Mouse (Mus musculus) urinary bladder, postnatal 36 days (tissue): ENCODE results near the gene Igf1r.

Experiments used
- DNase-seq, 2 experiments: peaks; one replicate each; pipeline ENCODE4 v3.0.0; 2022; ENCODE audit warnings: low spot score in 2 of 2, mixed read lengths in 1 of 2

The Igf1r gene

DNA sequence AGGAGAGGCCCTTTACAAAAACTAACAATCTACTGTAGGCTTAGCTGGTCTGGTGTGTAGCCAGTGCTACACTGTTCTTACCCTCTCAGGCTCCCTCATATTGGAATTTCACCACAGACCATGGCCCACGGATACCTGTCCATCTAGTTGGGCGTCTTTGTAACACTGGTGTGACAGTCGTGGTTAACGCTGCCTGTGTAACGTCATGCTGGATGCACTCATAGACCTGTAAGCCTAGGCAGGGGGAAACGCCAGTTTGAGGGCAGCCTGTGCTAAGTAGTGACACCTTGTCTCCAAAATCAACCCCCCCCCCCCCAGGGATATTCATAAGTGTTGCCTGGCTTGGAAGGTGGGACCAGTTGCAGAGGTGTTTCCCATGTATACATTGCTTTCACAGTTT, 4.7 kb downstream of the Igf1r start:
- no peak for DNase-seq

DNA sequence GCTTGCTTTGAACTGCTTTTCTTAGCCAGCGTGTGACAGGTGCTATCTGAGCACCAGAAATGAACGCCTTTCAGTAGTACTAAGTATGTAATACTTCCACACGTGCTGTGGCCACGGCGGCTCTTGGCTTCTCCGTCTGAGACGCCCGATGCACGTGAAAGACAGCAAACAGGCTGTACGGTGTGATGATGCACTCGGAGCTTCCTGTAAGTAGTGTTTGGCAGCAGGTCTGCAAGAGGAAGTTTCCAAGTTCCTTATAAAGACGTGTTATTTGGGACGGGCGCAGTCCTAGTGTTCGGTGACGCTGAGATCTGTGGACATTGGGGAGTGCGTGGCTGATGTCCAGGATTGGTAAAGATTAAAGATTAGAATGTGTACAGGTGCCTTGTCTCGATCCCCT, 5.4 kb downstream of the Igf1r start:
- no peak for DNase-seq

DNA sequence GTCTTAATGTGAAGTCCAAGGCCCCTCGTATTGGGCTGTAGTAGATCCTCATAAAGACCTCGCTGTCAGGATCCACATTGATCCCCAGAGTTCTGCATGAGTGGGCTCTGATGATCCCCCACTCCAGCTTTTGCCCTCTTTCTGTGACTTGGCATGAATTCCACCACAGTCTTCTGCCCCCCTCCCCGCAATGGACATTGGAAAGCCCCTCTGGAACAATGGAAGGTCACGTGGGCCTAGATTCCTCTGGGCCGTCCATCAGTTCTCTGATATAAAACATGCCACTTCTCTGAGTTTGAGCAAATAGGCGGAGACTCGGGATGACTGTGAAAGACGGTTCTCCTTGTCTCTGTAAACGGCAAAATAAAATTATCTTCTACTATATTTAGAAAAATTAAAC, 8.1 kb downstream of the Igf1r start:
- no peak for DNase-seq

DNA sequence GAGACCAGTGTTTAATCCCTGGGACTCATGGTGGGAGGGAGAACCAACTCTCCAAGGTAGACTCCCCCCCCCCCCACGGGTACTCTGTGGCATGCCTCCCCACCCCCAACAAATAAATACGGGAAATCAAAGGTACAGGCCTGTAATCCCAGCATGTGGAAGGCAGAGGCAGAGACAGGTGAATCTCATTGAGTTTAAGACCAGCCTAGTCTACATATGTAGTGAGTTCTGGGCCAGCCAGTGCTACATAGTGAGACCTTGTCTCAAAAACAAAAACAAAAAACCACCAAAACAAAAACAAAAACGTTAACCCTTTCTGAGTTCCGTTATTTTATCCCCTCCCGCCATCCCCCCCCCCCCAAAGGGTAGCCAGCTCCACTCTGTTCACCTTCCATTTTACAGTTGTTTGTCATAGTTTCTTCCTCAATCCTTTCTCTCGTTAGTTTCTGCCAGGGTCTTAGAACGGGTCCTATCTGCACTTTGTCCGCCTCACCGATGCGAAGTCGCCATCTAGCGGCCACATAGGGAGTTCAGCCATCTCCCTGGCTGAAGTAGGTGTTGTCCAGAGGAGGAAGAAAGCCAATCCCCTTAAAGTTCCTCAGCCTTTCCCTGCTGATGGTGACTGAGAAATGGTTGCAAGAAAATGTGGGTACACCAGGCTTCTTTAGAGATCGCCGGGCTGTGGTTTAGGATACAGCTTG, 9.1 kb downstream of the Igf1r start:
- peak; percentile 65 to 83 for DNase-seq

DNA sequence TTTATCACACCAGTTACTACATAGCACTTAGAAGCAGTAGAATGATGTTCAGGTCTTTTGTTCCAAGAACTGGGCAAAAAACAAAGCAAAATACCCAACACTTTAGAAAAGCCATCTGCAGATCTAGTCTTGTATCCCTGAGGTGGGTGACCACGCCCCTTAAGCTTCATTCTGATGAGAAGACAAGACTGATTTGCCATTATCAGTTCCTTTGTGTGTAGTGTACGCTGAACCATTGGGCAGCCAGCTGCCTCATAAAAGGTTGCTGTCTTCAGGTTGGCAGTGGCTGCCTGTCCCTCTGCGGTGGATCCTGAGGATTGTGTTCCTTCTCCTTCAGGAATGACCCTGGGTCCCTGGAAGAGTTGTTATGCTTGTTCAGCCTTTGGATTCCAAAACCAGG, 11.1 kb downstream of the Igf1r start:
- no peak for DNase-seq

DNA sequence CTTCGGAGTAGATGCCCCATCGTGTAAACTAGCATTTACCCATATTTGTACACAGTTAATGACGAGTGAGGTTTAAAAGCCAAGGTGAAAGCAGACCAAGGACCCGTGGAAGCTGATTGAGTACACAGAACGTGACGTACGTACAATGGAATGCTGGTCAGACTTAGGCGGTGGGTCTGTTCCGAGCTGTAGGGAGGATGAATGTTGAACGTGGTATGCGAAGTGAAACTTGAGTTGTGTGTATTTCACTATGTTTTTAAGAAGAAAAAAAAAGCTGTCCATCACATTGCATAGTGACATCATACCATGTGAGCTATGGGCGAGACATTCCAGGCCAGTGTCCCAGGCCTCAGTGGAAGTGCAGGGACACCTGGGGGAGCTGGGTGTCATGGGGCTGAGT, 15.8 kb downstream of the Igf1r start:
- DNase-seq = no peak

DNA sequence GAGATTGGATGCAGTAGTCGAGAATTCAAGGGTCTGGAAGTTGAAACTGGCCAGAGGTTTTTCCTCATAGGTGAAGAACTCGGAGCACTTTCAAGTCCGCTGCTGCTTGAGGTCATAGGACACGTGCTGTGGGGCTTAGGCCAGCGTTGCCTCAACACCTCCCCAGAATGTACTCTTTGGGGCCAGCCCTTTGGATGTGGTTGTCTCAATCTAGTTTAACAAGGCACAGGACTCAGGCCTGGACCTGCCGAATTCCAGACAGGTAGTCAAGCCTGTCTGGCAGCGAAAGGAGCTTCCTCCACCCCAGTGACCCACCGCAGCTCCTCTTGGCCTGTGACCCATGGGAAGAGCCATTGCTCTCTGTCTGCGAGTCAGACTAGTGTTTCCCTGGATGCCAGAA, 16.4 kb downstream of the Igf1r start:
- peak; percentile 69 to 73 for DNase-seq

DNA sequence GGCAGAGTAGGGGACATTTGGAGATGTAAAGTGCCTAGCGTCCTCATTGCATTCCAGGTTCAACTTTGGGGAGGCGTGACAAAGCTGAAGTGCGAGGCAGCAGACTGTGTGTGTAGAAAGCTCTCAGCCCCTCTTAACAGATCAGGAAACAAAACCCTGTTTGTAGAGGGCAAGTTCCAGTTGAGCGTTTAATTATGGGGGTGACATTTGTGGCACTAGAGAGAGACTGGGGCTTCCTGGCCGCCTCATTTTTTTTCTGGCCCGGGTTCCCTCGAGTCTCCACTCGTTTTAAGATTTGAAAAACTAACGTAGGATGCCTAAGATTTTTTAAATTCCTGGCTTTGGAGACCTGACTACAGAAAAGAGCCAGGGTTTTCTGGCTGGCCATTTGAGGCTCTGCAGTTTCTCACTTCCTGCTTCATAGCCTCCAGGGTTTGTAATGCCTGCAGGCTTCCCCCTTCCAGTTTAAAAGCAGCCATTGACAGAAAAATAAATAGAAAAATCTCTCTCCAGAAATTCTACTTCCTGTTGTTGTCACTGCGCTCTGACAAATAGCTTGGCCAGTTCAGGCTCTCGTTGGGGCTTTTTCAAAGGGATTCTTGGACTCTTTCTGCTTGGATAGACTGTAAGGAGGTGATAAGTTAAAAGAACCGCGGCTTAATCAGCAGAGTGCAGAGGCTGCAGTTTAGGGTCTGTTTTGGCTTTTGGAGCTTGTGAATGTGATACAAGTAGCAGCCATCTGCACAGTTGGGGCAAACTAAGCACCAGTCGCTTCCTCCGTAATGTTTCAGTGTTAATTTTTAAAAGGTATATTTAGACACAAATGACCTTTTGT, 20.8 kb downstream of the Igf1r start:
- no peak for DNase-seq

DNA sequence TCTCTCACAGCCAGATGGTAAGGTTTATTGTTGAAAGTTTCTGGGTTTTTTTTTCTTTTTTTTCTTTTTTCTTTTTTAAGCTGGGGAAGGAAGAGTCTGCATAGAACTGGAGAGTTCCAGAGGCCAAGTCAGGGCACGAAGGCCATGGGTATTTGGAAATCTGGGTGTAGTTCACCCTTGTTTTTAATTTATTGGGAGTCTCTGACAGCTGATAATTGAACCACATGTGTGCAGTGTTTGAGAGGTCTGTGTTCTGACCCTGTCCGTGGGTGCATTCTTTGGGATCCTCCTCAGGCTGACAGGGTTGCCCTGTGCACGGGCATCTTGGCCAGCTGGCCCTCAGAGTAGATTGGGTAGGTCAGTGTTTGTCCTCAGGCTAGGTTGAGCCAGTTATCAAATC, 29.3 kb downstream of the Igf1r start:
- no peak for DNase-seq

DNA sequence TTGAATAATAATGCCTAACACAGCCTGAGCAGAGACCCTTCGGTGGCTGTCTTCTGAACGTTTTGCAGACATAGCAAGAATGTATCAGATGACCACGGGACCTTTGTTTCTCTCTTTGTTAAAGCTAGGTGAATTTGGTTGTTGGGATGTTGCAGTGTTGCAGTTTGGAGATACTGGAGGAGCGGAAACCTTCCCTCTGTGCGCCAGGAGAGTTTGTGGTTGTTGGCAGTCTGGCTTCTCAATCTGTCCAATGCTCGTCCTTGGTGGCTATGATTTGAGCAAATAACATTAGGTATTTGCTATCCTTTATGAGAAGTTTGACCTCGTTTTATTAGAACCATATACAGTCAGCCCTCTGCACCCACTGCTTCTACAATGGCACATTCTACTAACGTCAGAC, 30.2 kb downstream of the Igf1r start:
- no peak for DNase-seq

DNA sequence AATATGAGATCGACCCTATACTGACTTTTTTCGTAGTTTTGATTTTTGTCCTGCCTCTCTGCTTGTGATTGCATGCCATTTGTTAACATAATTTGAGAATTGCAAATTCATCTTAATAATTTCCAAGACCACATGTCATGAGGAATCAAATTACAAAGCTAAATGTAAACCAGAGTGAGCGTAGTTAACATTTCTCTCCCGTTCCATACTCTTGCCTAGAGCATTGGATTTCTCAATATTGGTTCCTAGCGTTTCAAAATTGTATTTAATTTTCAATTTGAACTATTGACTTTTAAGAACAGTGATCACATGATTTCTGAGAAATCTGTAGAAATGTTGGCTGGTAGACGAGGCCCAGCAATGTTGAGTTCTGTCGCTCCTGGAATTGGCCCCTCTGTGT, 30.8 kb downstream of the Igf1r start:
- DNase-seq = no peak

DNA sequence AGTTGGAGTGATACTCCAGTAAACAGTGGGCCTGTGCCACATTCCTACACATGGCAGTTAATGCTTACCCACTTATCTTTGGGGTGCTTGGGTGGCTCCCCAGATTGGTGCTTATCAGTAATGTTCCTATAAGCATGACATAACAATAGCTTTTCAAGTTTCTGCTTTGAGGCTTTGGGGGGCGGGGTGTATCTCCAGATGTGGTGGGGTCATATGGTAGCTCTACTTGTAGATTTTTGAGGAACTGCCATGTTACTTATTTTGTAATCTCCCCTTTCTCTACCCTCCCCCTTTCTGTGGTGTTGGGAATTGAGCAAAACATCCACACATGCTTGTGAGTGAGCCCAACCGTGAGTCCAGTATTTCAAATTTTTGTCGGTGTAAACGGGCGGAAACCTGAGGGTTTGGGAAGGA, 32.4 kb downstream of the Igf1r start:
- DNase-seq = no peak

DNA sequence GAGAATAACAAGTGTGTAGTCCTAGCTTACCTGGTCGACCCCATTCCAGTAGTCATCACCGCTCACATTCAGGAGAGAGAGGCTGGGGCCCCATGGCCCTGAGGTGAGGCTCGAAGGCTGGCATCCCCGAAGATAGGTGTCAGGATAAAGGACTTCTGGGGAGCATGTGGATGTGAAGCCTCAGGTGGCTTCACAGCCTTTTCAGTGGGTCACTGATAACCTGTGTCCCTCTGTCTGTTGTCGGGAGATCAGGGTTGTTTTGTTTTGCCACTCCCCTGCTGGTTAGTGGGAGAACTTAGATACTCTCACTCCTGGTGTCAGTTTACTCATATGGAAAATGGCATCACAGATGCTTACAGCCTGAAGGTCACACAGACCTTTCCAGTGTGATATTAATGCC, 32.9 kb downstream of the Igf1r start:
- DNase-seq = no peak

DNA sequence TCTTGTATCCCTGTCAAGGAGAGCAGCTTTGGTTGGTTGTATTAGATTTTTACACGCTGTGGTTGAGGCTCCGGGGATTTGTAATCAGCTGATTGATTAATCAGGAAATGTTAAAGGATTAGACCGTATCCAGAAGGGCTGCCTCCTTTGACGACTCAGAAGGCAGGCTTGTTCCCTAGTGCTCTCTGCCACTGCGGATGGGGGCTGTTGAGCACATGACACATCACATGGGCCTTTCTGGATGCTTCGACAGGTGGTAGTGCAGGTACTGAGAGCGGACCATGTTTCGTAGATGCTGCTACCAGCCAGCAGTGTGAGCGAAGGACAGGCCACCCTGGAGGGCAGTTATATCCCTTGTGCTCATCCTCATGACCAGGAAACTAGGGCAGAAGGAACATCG, 33.6 kb downstream of the Igf1r start:
- DNase-seq = no peak

DNA sequence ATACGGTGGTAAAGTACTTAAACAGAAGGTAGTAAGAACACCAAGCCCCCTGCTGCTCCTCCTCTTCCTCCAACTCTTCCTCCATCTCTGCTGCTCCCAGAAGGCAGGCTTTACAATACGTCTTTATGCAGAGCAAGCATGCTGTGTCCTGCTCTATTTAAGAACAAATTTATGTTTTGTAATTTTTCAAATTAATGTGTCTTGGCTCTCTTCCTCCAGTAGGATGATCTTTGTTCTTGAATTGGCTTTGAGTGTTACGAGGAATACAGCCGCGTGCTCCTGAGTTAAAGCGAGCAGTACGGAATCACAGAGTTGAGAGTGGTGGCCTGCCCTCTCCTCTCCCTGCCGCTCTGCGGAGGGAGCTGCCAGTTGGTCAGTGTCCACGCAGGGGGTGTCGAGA, 34.2 kb downstream of the Igf1r start:
- no peak for DNase-seq

DNA sequence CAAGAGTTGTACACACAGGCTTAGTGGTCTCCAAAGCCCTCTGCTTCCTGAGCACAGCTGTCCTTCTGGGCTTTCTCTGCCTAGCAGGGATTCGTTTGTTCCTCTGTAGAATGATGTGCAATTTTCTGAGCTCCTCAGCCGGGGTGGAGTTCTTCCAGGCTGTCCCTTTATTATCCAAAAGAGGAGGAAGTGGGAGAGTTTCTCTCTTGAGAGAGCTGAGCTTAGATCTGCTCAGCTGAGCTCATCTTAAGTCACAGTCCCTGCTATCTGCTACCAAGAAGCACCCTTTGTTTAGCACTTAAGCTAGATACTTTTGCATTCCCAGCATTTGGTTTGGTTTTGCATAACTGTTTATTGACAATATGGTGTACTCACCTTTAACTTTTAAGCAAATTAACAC, 36.7 kb downstream of the Igf1r start:
- no peak for DNase-seq

DNA sequence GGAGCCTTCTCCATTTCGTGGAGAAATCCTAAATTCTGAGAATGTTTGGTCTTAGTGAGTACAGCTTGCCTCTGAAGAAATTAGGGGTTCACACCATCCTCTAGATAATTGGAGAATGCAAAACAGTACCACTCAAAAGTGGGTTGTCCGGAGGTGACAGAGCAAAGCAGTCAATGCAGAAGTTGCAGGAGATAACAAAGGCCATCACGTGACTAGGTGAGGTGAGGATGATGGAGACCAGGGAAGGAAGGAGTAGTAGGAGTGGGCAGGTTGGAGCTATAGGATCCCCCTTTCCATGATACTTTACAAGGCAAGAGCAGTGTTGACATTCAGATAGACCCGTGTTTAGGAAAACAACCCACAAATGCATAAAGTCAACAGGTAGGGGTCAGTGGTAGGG, 41.0 kb downstream of the Igf1r start:
- DNase-seq = no peak

DNA sequence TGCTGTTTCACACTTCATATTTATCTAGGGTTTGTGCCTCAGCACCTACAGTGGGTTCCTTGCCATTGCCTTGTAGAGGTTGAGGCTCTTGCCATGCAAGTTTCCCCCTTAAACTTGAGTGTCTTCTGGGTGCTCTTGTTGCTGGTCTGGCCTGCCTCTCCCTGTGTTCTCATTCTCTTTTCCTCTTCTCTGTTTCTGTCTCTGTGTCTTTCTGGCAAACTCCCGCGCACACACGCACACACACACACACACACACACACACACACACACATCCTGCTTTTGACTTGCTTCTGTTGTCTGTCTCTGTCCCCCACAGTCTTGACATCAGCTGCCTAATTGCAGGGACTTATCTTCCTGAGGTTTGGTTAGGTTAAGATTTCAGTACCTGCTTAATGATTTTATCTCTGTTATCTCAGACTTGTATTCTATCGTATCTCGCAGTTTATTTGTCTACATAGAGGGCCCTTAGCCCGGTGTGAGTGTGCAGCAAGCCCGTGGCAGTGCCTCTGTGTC, 41.8 kb downstream of the Igf1r start:
- no peak for DNase-seq

DNA sequence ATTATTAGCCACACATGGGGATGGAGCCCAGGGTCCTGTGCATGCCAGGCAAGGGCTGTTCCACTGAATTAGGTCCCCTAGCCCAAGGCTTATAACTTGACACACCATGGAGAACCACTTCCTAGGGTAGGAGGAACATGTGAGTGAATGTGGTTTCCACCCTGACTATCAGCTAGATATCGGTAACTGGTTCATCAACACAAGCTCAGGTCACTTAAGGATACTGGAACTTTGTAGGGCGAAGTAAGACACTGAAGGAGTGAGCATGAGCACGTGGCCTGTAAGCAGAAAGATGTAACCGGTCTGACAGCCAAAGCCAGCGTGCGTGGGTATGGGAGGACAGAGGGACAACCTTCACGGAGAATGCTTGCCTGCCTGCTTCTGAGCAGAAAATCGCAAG, 42.6 kb downstream of the Igf1r start:
- no peak for DNase-seq

DNA sequence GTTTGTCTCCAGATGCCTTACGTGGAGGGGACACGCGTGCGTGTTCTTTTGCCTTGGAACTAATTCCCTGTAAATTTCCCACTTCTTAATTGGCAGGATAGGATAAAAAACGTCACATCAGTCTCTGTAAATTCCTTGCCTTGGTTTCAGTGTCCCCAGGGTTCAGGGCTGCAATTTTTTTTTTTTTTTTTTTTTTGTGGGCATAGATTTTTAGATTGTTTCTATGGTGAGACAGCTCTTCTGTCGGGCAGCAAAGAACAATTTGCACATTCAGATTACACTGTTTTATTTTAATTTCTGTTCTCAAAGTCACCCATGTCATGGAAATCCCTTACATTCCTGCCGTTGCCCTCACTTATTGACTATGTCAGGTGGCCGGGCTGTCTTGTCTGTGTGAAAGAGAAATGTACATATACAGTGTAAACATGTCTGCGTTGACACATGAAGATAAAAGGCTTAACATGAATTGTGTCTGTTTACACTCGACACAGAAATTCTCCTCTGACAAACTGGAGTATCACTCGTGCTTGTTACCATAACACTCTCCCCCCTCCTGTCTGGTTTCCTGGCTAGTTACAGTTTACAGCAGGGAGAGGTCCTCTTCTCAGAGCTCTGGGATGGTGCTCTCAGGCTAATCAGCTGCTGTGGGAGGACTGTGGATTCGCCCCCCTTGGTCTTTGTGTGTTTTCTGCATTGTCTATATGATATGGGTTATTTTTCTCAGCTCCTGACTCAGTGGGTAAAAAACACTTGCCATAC, 43.8 kb downstream of the Igf1r start:
- DNase-seq = no peak

DNA sequence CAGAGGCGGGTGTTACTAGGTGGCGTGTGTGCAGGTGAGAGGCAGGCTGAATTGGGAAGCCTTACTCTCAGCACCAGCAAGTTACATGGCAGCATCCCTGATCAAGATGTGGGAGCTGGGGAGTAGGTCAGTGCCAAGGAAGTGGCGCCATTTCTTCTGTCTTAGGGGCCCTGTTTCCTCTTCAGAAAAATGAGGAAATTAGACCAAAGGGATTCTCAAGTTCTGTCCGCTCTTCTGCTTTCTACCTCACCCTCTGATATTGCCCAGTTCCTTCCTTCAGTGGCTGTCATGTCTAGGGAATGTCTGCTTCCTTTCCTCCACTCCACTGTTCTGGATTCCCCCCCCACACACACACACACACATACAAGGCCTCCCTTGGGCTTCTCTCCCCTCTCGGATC, 48.6 kb downstream of the Igf1r start:
- no peak for DNase-seq

DNA sequence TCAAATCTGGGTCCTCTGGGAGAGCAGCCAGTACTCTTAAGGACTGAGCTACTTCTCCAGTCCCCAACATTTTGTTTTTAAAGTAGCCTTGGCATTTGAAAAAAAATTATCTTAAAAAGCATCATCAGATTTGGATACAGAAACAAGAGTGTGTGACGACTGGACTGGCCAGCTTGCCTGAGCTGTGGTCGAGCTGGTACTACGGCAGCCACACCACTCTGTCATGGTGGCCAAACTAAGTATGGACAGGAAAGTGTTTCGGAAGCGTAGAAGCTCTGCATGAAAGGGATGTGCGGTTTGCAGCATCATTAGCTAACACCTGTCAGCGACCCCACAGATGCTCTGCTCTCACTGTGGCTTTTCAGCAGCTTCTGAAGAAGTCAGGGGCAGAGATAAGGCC, 53.4 kb downstream of the Igf1r start:
- no peak for DNase-seq

DNA sequence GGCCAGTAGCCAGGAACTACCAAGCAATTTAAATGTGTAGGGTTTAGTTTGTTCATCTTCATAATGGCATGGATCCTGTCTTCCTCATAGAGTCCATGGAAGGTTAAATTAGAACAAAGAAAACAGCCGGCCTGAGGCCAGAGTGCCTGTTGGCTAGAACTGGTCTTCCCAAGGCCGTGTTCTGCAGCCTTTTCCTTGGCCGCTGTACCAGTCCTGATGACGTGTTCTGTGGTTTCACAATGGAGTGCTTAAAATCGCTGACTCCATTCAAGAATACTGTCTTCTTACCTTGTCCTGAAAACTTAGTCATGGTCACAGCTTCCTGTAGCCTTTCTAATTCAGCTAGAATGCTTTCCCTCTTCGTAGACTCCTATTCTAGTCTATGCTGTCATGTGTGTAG, 53.9 kb downstream of the Igf1r start:
- no peak for DNase-seq
